13 mouse cellular contexts compared by ENCODE assay signal in genomic region chr19:41088491-41088890, GRCm38 (mm10). TPM values are rescaled to one million over a fixed set of nuclear protein-coding genes. Genes with fewer than 3 reads are reported as not detected.
DNase-seq lines count a peak whose midpoint lies in the region; ATAC-seq and TF ChIP-seq lines count a peak whose summit lies in the region.
"Had no signal": no experiment of that assay in that cellular context is flagged by ENCODE, and none has a peak within 500 bp of the region (broad histone marks: within the 10 kb centered on the region; RNA-seq: fewer than 3 reads in every experiment).

No protein-coding gene starts in this region.

- no peak for TF ChIP-seq EP300 in heart, adult 2 months (IDR thresholded peaks at IDR 0.05; ENCODE audit: insufficient read depth, low read depth, low read length)

- no peak overlapping the region for H3K9ac ChIP-seq in heart, embryonic 16.5 days (ENCODE audit: low read length)
- no peak overlapping the region for H3K9ac ChIP-seq in heart, adult 2 months (ENCODE audit: low read depth, low read length)
- H3K9ac ChIP-seq in limb, embryonic 12.5 days (replicated peaks), result no peak overlapping the region

- no peak for TF ChIP-seq CTCF in heart, adult 2 months (IDR thresholded peaks at IDR 0.05)
- no peak for TF ChIP-seq CTCF in spleen, adult 2 months (IDR thresholded peaks at IDR 0.05; ENCODE audit: extremely low read depth, insufficient read depth, insufficient read length, insufficient replicate concordance)

- no peak overlapping the region for H3K4me3 ChIP-seq in heart, embryonic 16.5 days (ENCODE audit: low read length)
- no peak overlapping the region for H3K4me3 ChIP-seq in heart, adult 2 months
- peak overlapping the region; percentile 1; the same call in 1 of the 2 replicates for H3K4me3 ChIP-seq in spleen, adult 2 months (ENCODE audit: extremely low read depth, insufficient read depth, insufficient read length)
- no peak overlapping the region for H3K4me3 ChIP-seq in limb, embryonic 12.5 days (replicated peaks)

- TF ChIP-seq POLR2A in heart, adult 2 months (IDR thresholded peaks at IDR 0.05; ENCODE audit: insufficient read depth, low read depth, low read length), result no peak
- no peak for TF ChIP-seq POLR2A in spleen, adult 2 months (IDR thresholded peaks at IDR 0.05; ENCODE audit: low read depth, low read length)

- peak overlapping the region; percentile 5; the same call in 1 of the 2 replicates for H3K4me2 ChIP-seq in heart, embryonic 16.5 days (ENCODE audit: low read depth, low read length)
- peak overlapping the region; percentile 40 for H3K4me2 ChIP-seq in limb, embryonic 12.5 days

- intact Hi-C loops in heart, adult 2 months (cut with DNase I), result loop anchor here (5.0 kb wide), 2 partner anchors 119 to 674 kb away; partner anchors contain the start of gene Tll2

- no peak for DNase-seq in heart, adult 2 months
- no peak for DNase-seq in spleen, adult 2 months (ENCODE audit: low read depth in 1 of 2, low spot score in 2 of 2)
- DNase-seq in spleen, postnatal 36 days (ENCODE audit: low spot score in 2 of 2), result no peak
- no peak for DNase-seq in yolk sac, embryonic 10.5 days (ENCODE audit: low spot score)
- DNase-seq in layer of hippocampus, adult 8-10 months (ENCODE audit: low spot score in 2 of 2), result no peak
- DNase-seq: gastrocnemius, postnatal 14 days; kidney, adult 18-20 months had no signal

- H3K9me3 ChIP-seq in heart, embryonic 16.5 days (replicated peaks; ENCODE audit: control insufficient read depth, low read length), result no peaks in the 10 kb centered on the region
- H3K9me3 ChIP-seq in limb, embryonic 12.5 days, result no peaks in the 10 kb centered on the region

- no peaks in the 10 kb centered on the region for H3K36me3 ChIP-seq in heart, embryonic 16.5 days (ENCODE audit: control insufficient read depth, insufficient read depth)
- H3K36me3 ChIP-seq in heart, adult 2 months (ENCODE audit: control insufficient read depth, insufficient read depth, low read length), result no peaks in the 10 kb centered on the region
- no peaks in the 10 kb centered on the region for H3K36me3 ChIP-seq in spleen, adult 2 months (ENCODE audit: control insufficient read depth, insufficient read depth, low read length)
- no peaks in the 10 kb centered on the region for H3K36me3 ChIP-seq in limb, embryonic 12.5 days

- ATAC-seq in heart, embryonic 16.5 days (replicated peaks; ENCODE audit: extremely low read depth, insufficient read depth, low FRiP score), result no peak
- no peak for ATAC-seq in limb, embryonic 12.5 days (ENCODE audit: insufficient number of reproducible peaks, insufficient read depth, low FRiP score, low TSS enrichment, low read depth)
- no peak for ATAC-seq in inflammation-experienced regulatory T-cells, adult 6 months

- 38% methylated on average over 18 of the region's 18 CpGs for WGBS in heart, embryonic 16.5 days
- 41% methylated on average over 18 of the region's 18 CpGs for WGBS in heart, adult 2 months
- WGBS in spleen, adult 2 months, result 29% methylated on average over 18 of the region's 18 CpGs
- WGBS in limb, embryonic 12.5 days, result 33% methylated on average over 18 of the region's 18 CpGs

- peaks cover 3% of the 10 kb centered on the region; the same call in 1 of the 2 replicates for H3K27me3 ChIP-seq in heart, embryonic 16.5 days (ENCODE audit: control insufficient read depth, insufficient read depth, low read length)
- no peaks in the 10 kb centered on the region for H3K27me3 ChIP-seq in heart, adult 2 months (ENCODE audit: control insufficient read depth, insufficient read depth, low read length)
- no peaks in the 10 kb centered on the region for H3K27me3 ChIP-seq in spleen, adult 2 months (ENCODE audit: control insufficient read depth, insufficient read depth, low read length)
- peaks cover 22% of the 10 kb centered on the region for H3K27me3 ChIP-seq in limb, embryonic 12.5 days

- H3K79me2 ChIP-seq in heart, adult 2 months (replicated peaks; ENCODE audit: control insufficient read depth, insufficient read depth, low read length), result no peaks in the 10 kb centered on the region

- H3K27ac ChIP-seq in heart, embryonic 16.5 days (ENCODE audit: low read length), result no peak overlapping the region
- no peak overlapping the region for H3K27ac ChIP-seq in heart, adult 2 months
- no peak overlapping the region for H3K27ac ChIP-seq in spleen, adult 2 months (ENCODE audit: insufficient read depth, low read length)
- H3K27ac ChIP-seq in limb, embryonic 12.5 days, result no peak overlapping the region

- H3K4me1 ChIP-seq in heart, embryonic 16.5 days (ENCODE audit: control insufficient read depth, insufficient read depth, low read length), result no peaks in the 10 kb centered on the region
- no peaks in the 10 kb centered on the region for H3K4me1 ChIP-seq in heart, adult 2 months (ENCODE audit: control insufficient read depth, insufficient read depth, low read length)
- peaks cover 2% of the 10 kb centered on the region; the same call in 1 of the 2 replicates for H3K4me1 ChIP-seq in spleen, adult 2 months (ENCODE audit: control insufficient read depth, insufficient read depth, insufficient read length)
- H3K4me1 ChIP-seq in limb, embryonic 12.5 days (replicated peaks), result peaks cover 3% of the 10 kb centered on the region

RNA-seq across cellular contexts. Expression of gene Opalin, which starts 11.6 kb away (rescaled TPM):
- polyA plus RNA-seq in heart, embryonic 16.5 days (2015; fragmentation: Nextera tagmentation; extraction: Ambion mirVana), result not detected in 2 replicates
- not detected for total RNA-seq in heart, adult 2 months (2021)
- polyA plus RNA-seq in heart, adult 2 months (2012; rRNA removed), result not detected in 2 replicates
- not detected in 2 replicates for polyA plus RNA-seq in spleen, adult 2 months (2012; rRNA removed)
- not detected in 2 replicates for polyA plus RNA-seq in limb, embryonic 12.5 days (2016; fragmentation: Nextera tagmentation; extraction: Ambion mirVana)
- not detected for polyA plus RNA-seq in inflammation-experienced regulatory T-cells, adult 6 months (2017; shearing (Covaris generic))
- total RNA-seq in layer of hippocampus, adult 8-10 months (2022), result 10 to 100 TPM in 3 of 4 experiments, 1 to 10 TPM in 1; 9.9 to 20.3 (median 15.4) TPM
- total RNA-seq: gastrocnemius, postnatal 14 days; MEL had no signal
- polyA plus RNA-seq: limb, embryonic 14.5 days had no signal

RNA-seq across cellular contexts. Expression of gene Dntt, which starts 59.4 kb away (rescaled TPM):
- polyA plus RNA-seq in heart, embryonic 16.5 days (2015; fragmentation: Nextera tagmentation; extraction: Ambion mirVana), result 0.28 TPM in 1 of 2 replicates, not detected in the other
- not detected for total RNA-seq in heart, adult 2 months (2021)
- 0.12 TPM in 1 of 2 replicates, not detected in the other for polyA plus RNA-seq in heart, adult 2 months (2012; rRNA removed)
- polyA plus RNA-seq in spleen, adult 2 months (2012; rRNA removed), result 0.43 and 0.89 TPM in 2 replicates
- polyA plus RNA-seq in limb, embryonic 12.5 days (2016; fragmentation: Nextera tagmentation; extraction: Ambion mirVana), result not detected in 2 replicates
- under 1 TPM in 2 of 3 experiments, not detected in 1; 0.18 to 0.42 TPM for polyA plus RNA-seq in inflammation-experienced regulatory T-cells, adult 6 months (2017; shearing (Covaris generic))
- total RNA-seq in layer of hippocampus, adult 8-10 months (2022), result under 1 TPM in 1 of 4 experiments, not detected in 3; 0.23 TPM
- total RNA-seq: gastrocnemius, postnatal 14 days; MEL had no signal
- polyA plus RNA-seq: cortical plate, adult 2 months; limb, embryonic 14.5 days had no signal
